Mouse (Mus musculus) left cerebral cortex, postnatal 25 days (tissue): Measurements from ENCODE around the gene Gm17655. TPM values are rescaled to one million over a fixed set of nuclear protein-coding genes. Genes with fewer than 3 reads are reported as not detected.
"Not testable (repeated sequence)": the region's sequence is repeated elsewhere in the genome, so short reads cannot be mapped to it uniquely, and the experiment has no call there.

ENCODE experiments used
- DNase-seq, 2 experiments: peaks; one replicate each; pipeline ENCODE4 v3.0.0; 2022; ENCODE audit warnings: low spot score in 2 of 2, mixed read lengths in 1 of 2
- intact Hi-C: fragments of 180-260 bp; cut with DNase I; formaldehyde crosslinking; loops from one replicate; pipeline ENCODE4 v1.15.1; 2025
- total RNA-seq, 2 experiments: library from RNA; stranded (reverse); gene quantifications; 2 replicates each; pipeline ENCODE4 v1.2.3; 2021

Gm17655 gene
- total RNA-seq, 2 experiments from 2014 or later = 8.1 to 10.3 TPM

- peak; percentile 87 to 94 for DNase-seq
- intact Hi-C loops = loop anchor here (5.0 to 10.0 kb wide), 2 partner anchors 37 to 1399 kb away; partner anchors contain the start of gene Fgfrl1
Observed at GRCm38 (mm10) chr5:110094030-110094846, 21.9 kb upstream of the Gm17655 start, which contains the start of gene Gm35315. TSS of gene Gm35315 (minus strand) at chr5:110094420.

GRCm38 (mm10) chr5:110091546-110091945 is 19.2 kb upstream of the Gm17655 start:
- no peak for DNase-seq
- intact Hi-C loops = loop anchor here (5.0 to 10.0 kb wide), 2 partner anchors 34 to 1397 kb away; partner anchors contain the start of gene Fgfrl1

GRCm38 (mm10) chr5:110086161-110086866 is 14.0 kb upstream of the Gm17655 start:
- DNase-seq = no peak
- intact Hi-C loops = no loop called here

- intact Hi-C loops = no loop called here
- no peak for DNase-seq
Observed at GRCm38 (mm10) chr5:110082961-110083360, 10.6 kb upstream of the Gm17655 start.

- DNase-seq = peak; percentile 81 to 93
- intact Hi-C loops = loop anchor here (5.0 kb wide), 1 partner anchor 34 kb away; the partner anchor contains the start of gene Gm35315
Observed at GRCm38 (mm10) chr5:110057637-110058408, 14.5 kb downstream of the Gm17655 start.

GRCm38 (mm10) chr5:110023694-110024427 is 48.5 kb downstream of the Gm17655 start:
- peak; percentile 44 to 67 for DNase-seq
- intact Hi-C loops = loop anchor here (2.0 to 10.0 kb wide), 2 partner anchors 419 to 517 kb away; no protein-coding TSS in a partner anchor

- no peak for DNase-seq
- intact Hi-C loops = loop anchor here (2.0 to 10.0 kb wide), 2 partner anchors 418 to 516 kb away; no protein-coding TSS in a partner anchor
Observed at GRCm38 (mm10) chr5:110023273-110023672, 49.0 kb downstream of the Gm17655 start.

GRCm38 (mm10) chr5:110015775-110016174 is 56.5 kb downstream of the Gm17655 start:
- intact Hi-C loops, DNase-seq: not testable (repeated sequence)

Other genes starting within 250 kb of the Gm17655 start
- gene Gm15446, start 149.1 kb downstream of the Gm17655 start, total RNA-seq = 10 to 100 TPM; 31.5 to 37.3 TPM
- 10 to 100 TPM; 44.6 to 56.6 TPM for gene Zfp932, start 76.0 kb downstream of the Gm17655 start, total RNA-seq
- gene Gm35315, start 21.9 kb upstream of the Gm17655 start, total RNA-seq = under 1 TPM; 0.25 to 0.53 TPM
- 10 to 100 TPM in 1 of 2 experiments, 1 to 10 TPM in 1; 9.6 to 12.8 TPM for gene Plcxd1, start 27.5 kb upstream of the Gm17655 start, total RNA-seq
- 10 to 100 TPM; 80.5 to 95.6 TPM for gene Gtpbp6, start 35.7 kb upstream of the Gm17655 start, total RNA-seq
- gene Zfp605, start 37.6 kb upstream of the Gm17655 start, total RNA-seq = 10 to 100 TPM; 17.4 to 18.6 TPM
- gene Chfr, start 63.3 kb upstream of the Gm17655 start, total RNA-seq = 10 to 100 TPM; 51.3 to 54.7 TPM
- 10 to 100 TPM; 42.3 to 44.4 TPM for gene Golga3, start 104.2 kb upstream of the Gm17655 start, total RNA-seq
- 10 to 100 TPM; 37.5 to 46.0 TPM for gene Ankle2, start 158.5 kb upstream of the Gm17655 start, total RNA-seq
- 10 to 100 TPM; 60.0 to 65.1 TPM for gene Pgam5, start 197.4 kb upstream of the Gm17655 start, total RNA-seq
- 1 to 10 TPM; 8.0 to 8.1 TPM for gene Pxmp2, start 213.7 kb upstream of the Gm17655 start, total RNA-seq
- 1 to 10 TPM; 1.3 TPM for gene Pole, start 213.8 kb upstream of the Gm17655 start, total RNA-seq